Mouse (Mus musculus) skeletal muscle tissue, adult 2 months (tissue): ENCODE results near the gene Bag5.

ENCODE experiments used
- DNase-seq: peaks from one replicate; pipeline ENCODE4 v3.0.0-alpha.2; 2012; ENCODE audit warnings: low read depth, low spot score

The Bag5 gene

GRCm38 (mm10) chr12:111713004-111713651, at the start of gene Bag5, which contains the start of gene Apopt1:
TSS of gene Bag5 (minus strand) at chr12:111713257.
TSS of gene Apopt1 (plus strand) at chr12:111713261.
- peak; percentile 86 for DNase-seq

- DNase-seq, result no peak
Measured at GRCm38 (mm10) chr12:111760306-111760908, 47.4 kb upstream of the Bag5 start.

GRCm38 (mm10) chr12:111759176-111760061, 46.4 kb upstream of the Bag5 start:
- DNase-seq, result peak; percentile 38

GRCm38 (mm10) chr12:111758381-111759175, 45.5 kb upstream of the Bag5 start, which contains the start of gene Klc1:
TSS of gene Klc1 (plus strand) at chr12:111758849.
- DNase-seq, result peak; percentile 51

- no peak for DNase-seq
Measured at GRCm38 (mm10) chr12:111757561-111758325, 44.7 kb upstream of the Bag5 start.

GRCm38 (mm10) chr12:111756698-111757082, 43.6 kb upstream of the Bag5 start:
- no peak for DNase-seq

GRCm38 (mm10) chr12:111756082-111756697, 43.1 kb upstream of the Bag5 start:
- no peak for DNase-seq

GRCm38 (mm10) chr12:111755231-111755630, 42.2 kb upstream of the Bag5 start:
- no peak for DNase-seq

- no peak for DNase-seq
Measured at GRCm38 (mm10) chr12:111754710-111755109, 41.7 kb upstream of the Bag5 start.

GRCm38 (mm10) chr12:111753347-111753746, 40.3 kb upstream of the Bag5 start:
- DNase-seq, result no peak

- DNase-seq, result no peak
Measured at GRCm38 (mm10) chr12:111752491-111752890, 39.4 kb upstream of the Bag5 start.

- DNase-seq, result no peak
Measured at GRCm38 (mm10) chr12:111750739-111751138, 37.7 kb upstream of the Bag5 start.

GRCm38 (mm10) chr12:111747421-111747820, 34.4 kb upstream of the Bag5 start:
- DNase-seq, result no peak

GRCm38 (mm10) chr12:111746091-111746490, 33.0 kb upstream of the Bag5 start:
- peak; percentile 67 for DNase-seq

GRCm38 (mm10) chr12:111745274-111745673, 32.2 kb upstream of the Bag5 start:
- no peak for DNase-seq

GRCm38 (mm10) chr12:111743981-111744423, 30.9 kb upstream of the Bag5 start:
- no peak for DNase-seq

GRCm38 (mm10) chr12:111743419-111743818, 30.4 kb upstream of the Bag5 start:
- DNase-seq, result no peak

- DNase-seq, result no peak
Measured at GRCm38 (mm10) chr12:111741338-111741737, 28.3 kb upstream of the Bag5 start.

GRCm38 (mm10) chr12:111738754-111739153, 25.7 kb upstream of the Bag5 start:
- no peak for DNase-seq

GRCm38 (mm10) chr12:111737370-111737769, 24.3 kb upstream of the Bag5 start:
- DNase-seq, result no peak
